Mouse (Mus musculus) thymus, postnatal 10 days (tissue): ENCODE data around the gene Gm1604a.
"Not testable (repeated sequence)": the region's sequence is repeated elsewhere in the genome, so short reads cannot be mapped to it uniquely, and the experiment has no call there.

ENCODE experiments used
- DNase-seq, 2 experiments: peaks; one replicate each; pipeline ENCODE4 v3.0.0; 2021; ENCODE audit warnings: low spot score in 2 of 2

The Gm1604a gene

DNA sequence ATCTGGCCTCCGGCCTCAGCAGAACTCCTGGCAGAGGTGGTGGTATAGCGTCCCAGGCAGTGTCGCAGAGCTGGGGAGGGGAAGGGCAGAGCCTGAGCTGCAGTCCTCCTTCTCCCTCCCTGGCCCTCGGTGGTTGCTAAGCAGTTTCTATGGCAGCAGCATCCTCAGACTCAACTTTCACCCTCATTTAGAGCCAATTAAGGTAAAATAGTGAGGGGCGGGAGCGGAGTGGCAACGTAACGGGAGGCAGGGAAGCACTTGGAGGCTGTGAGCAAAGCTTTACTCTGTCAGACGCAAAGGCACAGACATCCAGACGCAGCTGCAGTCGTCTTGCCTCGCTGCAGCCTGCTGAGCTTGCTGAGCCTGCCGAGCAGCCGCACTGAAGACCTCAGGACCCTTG is at the start of gene Gm1604a:
Gm1604a (plus strand) TSS at position 312 of the 400 bp plus-strand sequence.
- DNase-seq = not testable (repeated sequence)

DNA sequence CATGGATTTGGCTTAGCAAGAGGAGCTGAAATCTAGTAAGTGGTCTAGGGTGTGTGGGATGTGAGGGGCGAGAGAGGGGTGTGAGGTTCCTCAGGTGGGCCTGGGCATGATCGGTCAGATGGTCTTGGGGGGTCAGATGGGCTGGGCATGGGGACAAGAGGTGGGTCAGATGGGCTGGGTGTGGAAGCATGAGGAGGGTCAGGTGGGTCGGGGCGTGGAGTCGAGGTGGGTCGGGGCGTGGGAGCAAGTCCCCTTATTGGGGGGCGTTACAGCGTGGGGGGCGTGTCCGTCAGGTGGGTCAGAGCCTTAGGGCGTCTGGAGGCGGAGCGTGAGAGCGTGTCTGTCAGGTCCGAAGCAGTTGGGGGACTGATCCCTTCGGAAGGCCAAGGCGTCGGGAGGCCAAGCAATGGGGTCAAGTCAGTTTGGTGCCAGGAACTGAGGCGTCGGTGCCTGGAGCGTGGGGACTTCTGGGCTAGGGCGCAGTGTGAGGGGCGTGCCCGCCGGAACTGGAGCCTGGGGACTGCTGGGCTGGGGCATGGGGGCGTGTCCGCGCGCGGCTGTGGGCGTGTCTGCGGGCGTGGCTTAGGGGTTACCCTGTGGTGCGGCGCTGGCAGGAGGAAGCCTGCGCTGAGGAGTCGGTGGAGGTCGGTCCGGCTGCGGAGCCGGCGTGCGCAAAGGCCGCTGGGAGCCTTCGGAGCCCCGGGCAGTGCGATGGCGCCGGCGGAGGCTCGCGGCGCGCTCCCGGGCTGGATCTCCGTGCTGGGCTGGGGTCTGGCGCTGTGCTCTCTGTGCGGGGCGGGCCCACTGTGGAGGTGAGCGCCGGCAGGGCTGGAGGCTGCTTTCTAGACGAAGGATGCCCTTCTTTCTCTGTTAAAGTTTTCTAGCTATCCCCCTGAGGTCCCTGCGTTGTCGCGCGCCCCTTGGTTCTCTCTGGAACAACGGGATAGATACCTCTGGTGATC is 46.8 kb upstream of the Gm1604a start, which contains the start of gene Gm49721:
Gm49721 (plus strand) TSS at position 618 of the 962 bp plus-strand sequence.
- DNase-seq = peak; percentile 59 to 73

DNA sequence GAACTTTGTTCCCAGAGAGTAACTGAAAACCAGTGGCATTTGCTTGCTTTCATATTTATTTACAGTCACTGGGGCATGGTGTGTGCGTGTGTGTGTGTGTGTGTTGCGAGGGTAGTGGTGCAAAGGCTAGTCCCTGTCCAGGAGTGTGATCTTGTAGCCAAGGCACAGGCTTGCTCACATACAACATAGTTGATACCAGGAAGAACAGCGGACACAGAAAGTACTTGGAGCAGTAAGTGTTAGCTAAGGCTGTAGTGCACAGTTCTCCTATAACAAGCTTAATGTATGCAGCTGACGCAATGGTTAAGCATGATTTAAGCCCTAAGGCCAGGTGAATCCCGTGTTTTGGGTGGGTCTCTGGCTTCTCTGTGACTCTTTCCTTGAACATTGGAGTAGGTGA is 46.0 kb upstream of the Gm1604a start:
- DNase-seq = not testable (repeated sequence)

DNA sequence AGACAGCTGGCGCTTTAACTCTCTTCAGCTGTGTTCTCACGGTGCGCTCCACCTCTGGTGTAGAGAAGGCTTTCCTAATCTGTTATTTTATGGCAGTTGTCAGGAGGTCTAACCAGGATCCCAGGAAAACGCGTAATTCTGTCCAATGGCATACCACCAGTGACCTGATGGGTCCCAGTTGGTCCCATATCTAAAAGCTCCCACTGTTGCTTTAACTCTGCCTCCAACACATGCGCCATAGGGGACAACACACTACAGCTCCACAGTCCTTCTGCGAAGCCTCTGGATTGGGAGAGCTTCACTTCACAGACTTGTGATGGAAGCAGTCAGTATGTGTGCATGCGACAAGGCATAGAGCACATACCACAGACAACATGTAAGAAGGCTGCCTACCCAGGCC is 45.2 kb upstream of the Gm1604a start:
- not testable (repeated sequence) for DNase-seq

DNA sequence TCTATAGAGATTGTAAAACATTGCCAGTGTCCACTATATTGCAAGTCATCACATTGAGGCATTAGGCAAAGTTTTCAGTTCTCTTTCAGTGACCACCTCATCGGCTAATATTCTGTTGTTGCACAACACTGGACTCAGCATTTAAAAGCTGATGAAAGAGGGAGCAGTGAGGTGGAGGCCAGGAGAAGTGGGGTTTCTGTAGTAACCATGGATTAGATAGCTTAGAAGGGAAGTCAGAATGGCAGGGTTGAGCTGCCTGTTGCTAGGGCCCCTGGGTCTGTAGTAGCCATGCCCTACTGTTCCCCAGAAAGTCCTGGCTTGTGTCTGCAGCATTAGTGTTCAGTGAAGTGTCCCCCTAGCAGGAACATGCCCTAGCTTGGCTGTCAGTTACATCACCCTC is 39.2 kb upstream of the Gm1604a start:
- not testable (repeated sequence) for DNase-seq

DNA sequence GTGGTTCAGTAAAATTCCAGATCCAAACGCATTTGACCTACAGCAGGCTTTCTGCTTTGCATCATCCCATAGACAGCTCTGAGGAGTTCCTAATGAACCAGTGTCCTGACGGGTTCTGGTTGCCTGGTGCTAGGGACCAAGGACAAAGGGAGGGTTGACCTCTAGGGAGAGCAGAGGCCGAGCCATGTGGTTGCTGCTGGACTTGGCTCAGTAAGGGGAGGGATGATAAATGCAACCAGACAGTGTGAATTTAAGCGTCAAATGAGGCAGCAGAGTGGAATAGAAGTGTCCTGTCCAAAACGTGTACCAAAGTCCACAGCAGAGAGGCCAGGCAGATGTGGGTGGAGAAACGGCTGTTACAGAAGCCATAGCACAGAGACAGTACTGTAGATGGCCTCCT is 29.9 kb upstream of the Gm1604a start:
- DNase-seq = not testable (repeated sequence)

DNA sequence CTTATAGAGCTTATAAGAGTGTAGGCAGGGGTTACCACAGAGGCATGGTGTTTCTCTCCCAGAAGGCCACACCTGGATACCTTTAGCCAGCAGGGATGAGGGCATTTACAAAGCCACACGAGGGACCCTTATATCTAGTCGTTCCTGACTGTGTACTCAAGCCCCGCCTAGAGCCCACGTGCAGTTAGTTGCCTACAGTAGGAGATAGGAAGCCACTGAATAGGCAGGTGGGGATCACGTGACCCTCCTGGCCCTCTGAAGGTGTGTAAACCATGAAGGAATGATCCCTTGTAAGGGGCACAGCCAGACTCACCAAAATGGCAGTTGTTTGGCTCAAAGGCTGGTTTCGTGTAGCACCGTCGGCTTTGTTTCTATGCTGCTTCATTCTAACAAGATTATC is 28.5 kb upstream of the Gm1604a start:
- DNase-seq = not testable (repeated sequence)

DNA sequence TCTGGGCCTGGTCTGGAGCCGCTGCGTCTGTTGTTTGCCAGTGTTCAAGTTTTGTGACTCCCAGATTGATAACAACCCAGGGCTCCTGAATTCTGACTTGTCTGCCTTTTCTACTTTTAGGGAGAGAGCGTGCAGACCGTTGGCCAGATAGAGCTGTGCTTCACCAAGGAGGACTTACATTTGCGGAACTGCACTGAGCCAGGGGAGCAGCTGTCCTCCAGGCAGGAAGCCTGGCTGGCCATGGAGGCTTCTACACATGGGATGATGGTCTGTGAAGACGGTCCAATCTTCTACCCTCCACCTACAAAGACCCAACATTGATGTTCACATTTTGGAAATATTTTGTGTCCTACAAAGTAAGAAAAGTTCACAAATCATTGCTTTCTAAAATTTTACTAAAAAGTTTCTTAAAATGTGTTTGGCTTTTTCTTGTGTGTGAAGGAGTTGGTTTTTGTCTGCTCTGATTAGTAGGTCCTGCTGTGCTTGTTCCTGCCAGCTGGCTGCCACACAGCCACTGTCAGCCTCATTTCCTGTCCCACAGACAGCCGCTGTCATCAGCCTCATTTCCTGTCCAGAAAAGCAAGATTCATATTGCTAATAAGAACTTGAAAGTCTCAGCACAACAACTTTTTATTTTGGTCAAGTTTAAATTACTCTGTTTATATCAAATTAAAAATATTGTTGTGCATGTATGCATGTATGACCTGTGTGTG is 27.4 kb upstream of the Gm1604a start:
- DNase-seq = not testable (repeated sequence)

DNA sequence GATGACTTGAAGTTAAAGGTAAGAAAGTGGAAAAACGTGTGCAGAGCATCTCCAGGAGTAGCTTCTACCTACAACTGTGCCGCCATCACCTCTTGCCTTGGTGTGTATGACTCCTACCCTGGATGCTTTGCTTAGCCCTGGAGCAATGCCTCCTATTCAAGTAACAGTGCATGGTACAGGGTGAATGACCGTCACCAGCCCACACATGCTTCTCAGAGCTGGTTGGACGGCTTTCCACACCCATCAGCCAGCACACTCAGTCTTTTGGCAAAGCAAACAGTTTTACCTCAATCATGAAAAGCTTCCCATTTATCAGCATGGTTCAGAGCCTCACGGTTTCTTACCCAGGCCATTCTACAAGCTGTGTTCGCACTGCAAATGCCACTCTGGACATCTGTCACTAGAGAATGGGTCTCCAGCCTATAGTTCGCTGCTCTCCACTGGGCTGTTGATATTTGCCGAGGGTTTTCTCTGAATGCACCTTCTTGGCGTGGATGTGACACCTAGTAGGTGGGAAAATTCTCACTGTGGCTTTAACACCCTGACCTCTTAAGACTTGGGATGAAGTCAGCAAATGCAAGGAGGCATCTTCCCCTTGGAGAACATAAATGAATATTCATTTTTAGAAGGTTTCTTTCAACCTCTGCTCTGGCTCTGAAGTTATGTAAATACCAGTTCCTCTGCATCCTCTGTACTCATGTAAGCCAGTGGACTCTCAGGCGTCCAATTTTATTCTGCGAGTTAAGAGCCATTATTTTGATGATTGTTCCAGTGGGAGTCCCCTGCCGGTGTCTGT is 23.4 kb upstream of the Gm1604a start:
- not testable (repeated sequence) for DNase-seq

DNA sequence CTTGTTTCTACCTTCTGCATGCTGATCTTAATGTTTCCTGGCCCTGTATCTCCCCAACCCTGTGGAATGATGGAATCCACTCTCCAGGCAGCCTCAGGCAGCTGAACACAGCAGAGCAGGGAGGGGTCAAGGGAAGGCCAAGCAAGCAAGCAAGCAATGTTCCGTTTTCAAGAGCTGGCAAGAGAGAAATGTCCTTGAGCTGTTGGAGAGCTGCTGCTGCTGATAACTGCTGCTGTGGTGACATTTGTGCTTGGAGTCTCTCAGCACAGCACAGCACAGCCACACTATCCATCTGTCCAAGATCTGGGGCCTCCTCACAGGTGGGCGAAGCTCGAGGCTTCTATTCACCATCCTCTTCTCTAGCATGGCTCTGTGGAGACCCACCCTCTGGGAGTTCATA is 22.0 kb upstream of the Gm1604a start:
- DNase-seq = not testable (repeated sequence)

DNA sequence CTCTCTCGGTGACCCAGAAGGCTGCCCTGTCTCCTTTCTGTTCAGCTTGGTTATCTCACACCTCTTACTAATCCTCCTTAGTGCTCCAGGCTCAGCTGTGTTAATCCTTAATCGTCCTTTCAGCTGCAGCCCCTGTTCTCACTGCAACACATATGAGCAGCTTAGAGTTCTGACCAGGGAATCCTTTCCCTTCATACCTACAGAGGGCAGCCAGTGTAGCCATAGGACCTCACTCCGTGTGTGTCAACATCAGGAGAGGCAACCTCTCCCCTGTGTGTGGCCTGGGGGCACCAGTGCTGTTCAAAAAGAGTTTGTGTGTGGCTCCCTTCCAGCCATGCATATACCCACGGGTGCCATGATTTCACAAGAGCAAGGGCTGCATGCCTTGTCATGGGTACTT is 19.7 kb upstream of the Gm1604a start:
- DNase-seq = not testable (repeated sequence)

DNA sequence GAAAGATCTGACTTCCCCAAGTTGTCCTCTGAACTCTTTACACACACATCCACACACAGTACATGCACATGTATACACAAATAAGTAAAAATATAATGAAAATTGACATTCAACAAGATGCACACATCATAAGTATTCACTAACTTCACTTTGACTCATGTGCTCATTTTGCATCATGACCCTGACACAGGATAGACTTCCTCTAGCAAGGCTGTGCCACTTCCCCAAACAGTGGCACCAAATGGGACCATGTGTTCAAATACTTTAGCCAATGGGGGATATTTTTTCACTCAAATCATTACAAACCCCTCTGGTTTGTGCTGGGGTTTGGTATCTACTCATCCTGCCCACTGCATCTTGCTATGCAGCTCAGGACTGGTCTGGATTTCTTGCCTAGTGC is 16.5 kb upstream of the Gm1604a start:
- DNase-seq = not testable (repeated sequence)

DNA sequence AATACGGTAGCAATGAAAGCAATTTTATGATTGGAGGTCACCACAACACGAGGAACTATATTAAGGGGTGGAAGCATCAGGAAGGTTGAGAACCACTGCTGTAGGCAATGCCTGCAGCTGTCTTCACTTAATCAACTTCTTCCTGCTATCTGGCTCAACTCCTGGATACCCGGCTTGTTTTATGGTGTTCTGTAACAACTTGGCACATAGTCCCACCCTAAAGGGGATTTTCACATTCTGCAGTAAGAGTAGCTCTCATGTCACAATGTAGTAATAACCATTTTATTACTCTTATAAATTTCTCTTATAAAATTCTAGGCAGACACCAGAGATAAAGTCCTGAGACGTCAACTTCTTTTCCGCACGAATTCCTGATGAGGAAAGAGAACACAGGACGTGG is 15.9 kb upstream of the Gm1604a start:
- not testable (repeated sequence) for DNase-seq

DNA sequence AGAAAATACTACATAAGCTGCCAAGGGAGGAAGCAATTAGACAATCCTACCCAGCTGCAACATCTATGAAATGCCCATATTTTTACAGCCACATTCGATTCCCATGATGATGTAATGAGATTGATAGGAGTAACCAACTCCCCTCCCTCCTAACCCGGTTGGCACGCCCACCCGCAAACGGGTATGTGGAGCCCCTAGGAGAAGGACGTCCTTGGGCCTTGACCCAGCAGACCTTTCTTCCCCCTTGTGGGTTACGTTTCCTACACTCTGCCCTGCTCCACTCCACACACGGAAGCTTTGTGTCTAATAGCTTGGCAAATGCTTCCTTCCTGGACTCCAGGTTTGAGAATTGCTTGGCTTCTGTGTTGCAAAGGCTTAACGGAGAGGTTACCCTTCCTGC is 15.5 kb upstream of the Gm1604a start:
- DNase-seq = not testable (repeated sequence)

DNA sequence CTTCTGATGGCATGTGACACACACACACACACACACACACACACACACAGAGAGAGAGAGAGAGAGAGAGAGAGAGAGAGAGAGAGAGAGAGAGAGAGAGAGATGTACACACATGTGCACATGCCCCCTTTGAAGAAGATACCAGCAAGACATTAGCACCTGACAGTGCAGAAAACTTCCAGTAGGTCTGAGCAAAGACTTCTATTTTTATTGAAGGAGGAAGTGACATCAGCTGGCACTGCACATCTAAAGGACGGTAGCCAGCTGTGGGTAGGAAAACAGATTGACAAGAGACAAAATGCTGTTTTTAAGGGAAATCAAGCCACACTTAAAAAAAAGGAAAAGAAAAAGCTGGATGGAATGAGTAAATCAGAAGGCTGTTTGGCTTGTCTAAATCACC is 11.2 kb upstream of the Gm1604a start:
- DNase-seq = not testable (repeated sequence)

DNA sequence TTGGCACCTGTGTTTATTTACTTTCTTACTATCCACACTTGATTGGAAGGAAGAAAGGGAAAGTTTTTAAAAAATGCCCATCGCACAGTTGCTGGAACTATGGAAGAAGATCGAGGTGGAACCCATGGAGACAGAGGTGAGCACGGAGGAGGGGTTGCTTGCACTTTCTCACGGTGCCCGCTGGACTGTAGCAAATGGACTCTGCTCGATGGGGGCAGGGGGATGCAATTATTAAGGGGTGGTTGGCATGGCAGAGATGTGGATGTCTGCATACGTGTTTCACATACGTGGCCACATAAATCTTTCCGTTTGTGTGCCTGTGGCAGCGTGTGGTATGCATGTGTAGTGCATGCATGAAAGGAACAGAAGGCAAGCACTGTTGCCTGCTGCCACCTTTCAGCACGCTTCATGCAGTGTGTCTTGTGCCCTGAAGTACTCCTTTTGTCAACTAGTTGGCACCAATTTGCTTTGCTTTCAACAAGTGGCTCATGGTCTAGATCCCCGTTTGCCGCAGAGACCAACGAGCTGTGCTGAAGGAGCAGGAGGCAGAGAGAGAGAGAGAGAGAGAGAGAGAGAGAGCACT is 487 bp downstream of the Gm1604a start:
- not testable (repeated sequence) for DNase-seq

DNA sequence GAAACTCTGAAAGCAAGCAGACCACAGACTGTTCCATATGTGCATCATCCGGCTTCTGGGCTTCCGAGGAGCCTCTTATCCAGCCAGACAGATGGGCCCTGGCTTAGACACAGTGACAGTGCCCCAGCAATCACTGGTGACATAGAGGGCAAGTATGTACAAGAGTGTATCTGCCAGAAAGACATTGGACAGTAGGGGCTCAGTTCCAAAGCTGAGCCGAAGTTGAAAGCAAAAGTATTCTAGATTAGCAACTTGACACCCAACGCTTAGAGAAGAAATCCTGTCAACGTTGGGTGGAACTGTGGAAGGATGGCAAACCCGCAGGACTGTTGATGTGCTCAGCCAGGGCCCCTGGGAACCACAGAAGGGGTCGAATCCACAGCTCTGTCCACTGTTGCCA is 4.8 kb downstream of the Gm1604a start:
- DNase-seq = not testable (repeated sequence)

DNA sequence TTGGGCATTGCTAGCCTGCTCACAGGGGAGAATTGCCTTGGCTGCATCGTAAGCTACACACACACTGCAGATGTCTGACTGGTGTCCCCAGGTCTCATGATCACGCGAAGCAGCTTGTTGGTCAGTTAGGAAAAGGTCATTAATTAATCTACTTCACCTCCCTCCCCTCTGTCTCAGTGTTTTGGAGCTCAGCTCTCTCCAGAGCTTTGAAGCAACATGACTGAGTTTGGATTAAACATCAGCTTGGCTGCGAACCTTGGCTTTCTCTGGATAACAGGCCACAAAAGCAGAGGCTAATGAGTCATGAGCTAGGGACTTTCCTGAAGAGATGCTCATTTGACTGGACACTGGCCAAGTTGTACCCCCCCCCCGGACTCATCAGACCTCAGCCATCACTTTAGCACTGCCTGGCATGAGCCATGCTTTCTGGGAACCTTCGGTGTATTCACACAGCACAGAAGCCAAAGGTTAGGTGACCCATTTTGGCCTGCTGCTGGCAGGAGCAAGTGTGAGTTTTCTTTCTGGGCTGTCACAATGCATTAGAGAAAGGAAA is 5.3 kb downstream of the Gm1604a start:
- not testable (repeated sequence) for DNase-seq

DNA sequence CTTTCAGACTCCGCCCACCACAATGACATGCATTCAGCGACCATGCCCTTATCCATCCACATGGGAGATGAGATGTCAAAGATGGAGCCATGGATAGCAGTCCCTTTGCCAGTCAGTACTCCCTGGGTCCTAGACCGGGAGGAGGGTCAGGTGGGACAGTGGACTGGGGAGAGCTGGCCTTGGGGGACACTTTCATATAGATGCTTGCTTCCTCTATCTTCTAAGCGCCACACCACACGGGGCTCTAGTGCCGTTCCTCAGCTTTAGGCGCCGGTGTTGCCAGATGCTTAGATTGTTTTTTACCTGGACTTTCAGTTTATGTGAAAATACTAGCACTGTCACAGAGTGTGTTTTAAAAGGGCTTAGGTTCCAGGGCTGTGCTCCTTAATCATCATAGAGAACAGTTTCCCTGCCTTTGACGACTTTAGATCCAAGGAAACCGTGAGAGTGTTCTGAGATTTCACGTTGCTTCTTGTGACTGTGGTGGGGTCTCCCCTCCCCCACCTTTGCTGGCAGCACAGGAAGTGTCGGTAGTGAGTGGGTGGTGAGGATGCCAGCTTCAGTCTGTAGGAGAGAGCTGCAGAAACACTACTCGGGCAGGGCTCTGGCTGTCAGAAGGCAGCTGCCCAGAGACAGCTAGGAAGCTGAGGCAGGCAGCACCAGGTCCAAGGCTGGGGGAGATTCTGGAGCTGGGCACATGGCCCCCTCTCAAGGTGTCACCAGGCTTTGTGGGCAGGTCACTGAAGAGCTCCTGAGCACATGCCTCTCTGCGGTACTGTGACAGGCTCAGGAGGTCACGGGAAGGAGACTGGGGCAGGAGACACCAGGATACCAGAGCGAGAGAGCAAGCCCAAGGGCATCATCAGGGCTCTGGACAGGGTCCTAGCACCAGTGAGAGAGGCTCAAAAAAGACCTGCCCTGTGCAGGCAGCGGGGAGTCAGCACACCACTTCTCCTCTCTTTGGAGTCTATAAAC is 8.1 kb downstream of the Gm1604a start:
- DNase-seq = not testable (repeated sequence)
